10 mouse cellular contexts compared by ENCODE assay signal in genomic region chr2:92422388-92423135, GRCm38 (mm10). TPM values are rescaled to one million over a fixed set of nuclear protein-coding genes. Genes with fewer than 3 reads are reported as not detected.
DNase-seq lines count a peak whose midpoint lies in the region; ATAC-seq and TF ChIP-seq lines count a peak whose summit lies in the region.
"Had no signal": no experiment of that assay in that cellular context is flagged by ENCODE, and none has a peak within 500 bp of the region (broad histone marks: within the 10 kb centered on the region; RNA-seq: fewer than 3 reads in every experiment).

No protein-coding gene starts in this region.

- 83% methylated on average over 10 of the region's 10 CpGs for WGBS in hindbrain, embryonic 10.5 days
- 75% methylated on average over 10 of the region's 10 CpGs for WGBS in hindbrain, embryonic 12.5 days
- WGBS in thymus, adult 2 months = 26% methylated on average over 10 of the region's 10 CpGs
- 69% methylated on average over 10 of the region's 10 CpGs for WGBS in stomach, postnatal 0 days

- H3K4me3 ChIP-seq in hindbrain, embryonic 10.5 days = no peak overlapping the region
- H3K4me3 ChIP-seq in hindbrain, embryonic 12.5 days = no peak overlapping the region
- H3K4me3 ChIP-seq in thymus, adult 2 months (ENCODE audit: control insufficient read depth, insufficient read depth, low read length) = no peak overlapping the region
- no peak overlapping the region for H3K4me3 ChIP-seq in stomach, postnatal 0 days (ENCODE audit: low read depth, low read length)
- H3K4me3 ChIP-seq: forebrain, embryonic 15.5 days had no signal

- H3K36me3 ChIP-seq in hindbrain, embryonic 10.5 days = peaks cover 87% of the 10 kb centered on the region
- peaks cover 74% of the 10 kb centered on the region for H3K36me3 ChIP-seq in hindbrain, embryonic 12.5 days
- peaks cover 23% of the 10 kb centered on the region for H3K36me3 ChIP-seq in thymus, adult 2 months (ENCODE audit: control insufficient read depth, insufficient read depth, low read length)
- H3K36me3 ChIP-seq in stomach, postnatal 0 days (ENCODE audit: control insufficient read depth, insufficient read depth, low read length) = peaks cover 30% of the 10 kb centered on the region

- no peak for DNase-seq in hindbrain, embryonic 10.5 days (ENCODE audit: low spot score)
- peak; percentile 8 for DNase-seq in thymus, adult 2 months
- DNase-seq in thymus, postnatal 14 days = no peak
- DNase-seq in cerebellum, postnatal 25 days = peak; percentile 61 to 70
- DNase-seq in stomach, postnatal 0 days (ENCODE audit: low spot score) = no peak
- no peak for DNase-seq in gastrocnemius, postnatal 10 days
- no peak for DNase-seq in left cerebral cortex, postnatal 4 days
- DNase-seq: right cerebral cortex, postnatal 25 days had no signal

- no peak for TF ChIP-seq EP300 in stomach, postnatal 0 days (optimal IDR thresholded peaks at IDR 0.05)

- no peak for TF ChIP-seq POLR2A in thymus, adult 2 months (IDR thresholded peaks at IDR 0.05; ENCODE audit: control insufficient read depth, extremely low read depth, insufficient read depth, low read length, poor library complexity)

- no peak overlapping the region for H3K4me2 ChIP-seq in hindbrain, embryonic 12.5 days (replicated peaks)
- H3K4me2 ChIP-seq in stomach, postnatal 0 days (replicated peaks; ENCODE audit: low read depth) = no peak overlapping the region
- H3K4me2 ChIP-seq: forebrain, embryonic 15.5 days had no signal

- no peak for TF ChIP-seq CTCF in thymus, adult 2 months (IDR thresholded peaks at IDR 0.05; ENCODE audit: borderline replicate concordance, control insufficient read depth, extremely low read depth, insufficient read depth, low read length, poor library complexity)
- peak; percentile 54 for TF ChIP-seq CTCF in stomach, postnatal 0 days (IDR thresholded peaks at IDR 0.05; ENCODE audit: low read depth)

- peaks cover 51% of the 10 kb centered on the region for H3K4me1 ChIP-seq in hindbrain, embryonic 10.5 days (replicated peaks)
- H3K4me1 ChIP-seq in hindbrain, embryonic 12.5 days = peaks cover 40% of the 10 kb centered on the region
- H3K4me1 ChIP-seq in thymus, adult 2 months (replicated peaks; ENCODE audit: control insufficient read depth, insufficient read depth, low read length) = peaks cover 14% of the 10 kb centered on the region
- peaks cover 25% of the 10 kb centered on the region for H3K4me1 ChIP-seq in stomach, postnatal 0 days (replicated peaks; ENCODE audit: control insufficient read depth, insufficient read depth)

- H3K9me3 ChIP-seq in hindbrain, embryonic 10.5 days = no peaks in the 10 kb centered on the region
- no peaks in the 10 kb centered on the region for H3K9me3 ChIP-seq in hindbrain, embryonic 12.5 days (replicated peaks)
- H3K9me3 ChIP-seq in stomach, postnatal 0 days (ENCODE audit: control insufficient read depth, low read length) = no peaks in the 10 kb centered on the region
- H3K9me3 ChIP-seq: forebrain, embryonic 15.5 days had no signal

- no peak overlapping the region for H3K9ac ChIP-seq in hindbrain, embryonic 12.5 days
- no peak overlapping the region for H3K9ac ChIP-seq in stomach, postnatal 0 days (ENCODE audit: low read length)
- H3K9ac ChIP-seq: forebrain, embryonic 15.5 days had no signal

- intact Hi-C loops in left cerebral cortex, postnatal 4 days (cut with DNase I) = no loop called here

- ATAC-seq in hindbrain, embryonic 12.5 days (ENCODE audit: low FRiP score) = no peak
- ATAC-seq in stomach, postnatal 0 days (ENCODE audit: low FRiP score, low TSS enrichment) = no peak
- ATAC-seq: forebrain, embryonic 15.5 days had no signal

- no peaks in the 10 kb centered on the region for H3K27me3 ChIP-seq in hindbrain, embryonic 10.5 days (ENCODE audit: insufficient read depth, poor library complexity, severe bottlenecking)
- H3K27me3 ChIP-seq in hindbrain, embryonic 12.5 days = no peaks in the 10 kb centered on the region
- H3K27me3 ChIP-seq in thymus, adult 2 months (ENCODE audit: control insufficient read depth, insufficient read depth, low read length) = no peaks in the 10 kb centered on the region
- no peaks in the 10 kb centered on the region for H3K27me3 ChIP-seq in stomach, postnatal 0 days (ENCODE audit: control insufficient read depth, insufficient read depth, low read length)
- H3K27me3 ChIP-seq: forebrain, embryonic 15.5 days had no signal

- peak overlapping the region; percentile 88; the same call in 1 of the 2 replicates for H3K27ac ChIP-seq in hindbrain, embryonic 10.5 days
- H3K27ac ChIP-seq in hindbrain, embryonic 12.5 days = no peak overlapping the region
- H3K27ac ChIP-seq in thymus, adult 2 months (ENCODE audit: control insufficient read depth, insufficient read depth, low read length) = peak overlapping the region; percentile 33; the same call in 1 of the 2 replicates
- H3K27ac ChIP-seq in stomach, postnatal 0 days (replicated peaks) = peak overlapping the region; percentile 93; the same call in 1 of the 2 replicates

RNA-seq across cellular contexts. Expression of gene Cry2, which starts 11.3 kb away (rescaled TPM):
- 26.0 and 31.7 TPM in 2 replicates for polyA plus RNA-seq in hindbrain, embryonic 10.5 days (2016; fragmentation: Nextera tagmentation; extraction: Ambion mirVana)
- polyA plus RNA-seq in hindbrain, embryonic 12.5 days (2016; fragmentation: Nextera tagmentation; extraction: Ambion mirVana) = 38.1 and 39.9 TPM in 2 replicates
- 16.2 and 19.6 TPM in 2 replicates for polyA plus RNA-seq in thymus, adult 2 months (2012; rRNA removed)
- 14.8 and 17.3 TPM in 2 replicates for polyA plus RNA-seq in stomach, postnatal 0 days (2015; fragmentation: Nextera tagmentation; extraction: Ambion mirVana)
- total RNA-seq in gastrocnemius, postnatal 10 days (2021) = 10 to 100 TPM; 35.7 to 42.7 TPM
- 10 to 100 TPM; 74.6 to 75.8 TPM for total RNA-seq in left cerebral cortex, postnatal 4 days (2021)

RNA-seq across cellular contexts. Expression of gene Mapk8ip1, which starts 21.5 kb away (rescaled TPM):
- 55.0 and 75.5 TPM in 2 replicates for polyA plus RNA-seq in hindbrain, embryonic 10.5 days (2016; fragmentation: Nextera tagmentation; extraction: Ambion mirVana)
- 112 and 115 TPM in 2 replicates for polyA plus RNA-seq in hindbrain, embryonic 12.5 days (2016; fragmentation: Nextera tagmentation; extraction: Ambion mirVana)
- polyA plus RNA-seq in thymus, adult 2 months (2012; rRNA removed) = 10.6 and 11.4 TPM in 2 replicates
- 10.3 and 12.5 TPM in 2 replicates for polyA plus RNA-seq in stomach, postnatal 0 days (2015; fragmentation: Nextera tagmentation; extraction: Ambion mirVana)
- total RNA-seq in gastrocnemius, postnatal 10 days (2021) = 10 to 100 TPM; 24.1 to 27.2 TPM
- 100 to 1,000 TPM; 306 to 339 TPM for total RNA-seq in left cerebral cortex, postnatal 4 days (2021)

RNA-seq across cellular contexts. Expression of gene Slc35c1, which starts 37.8 kb away (rescaled TPM):
- polyA plus RNA-seq in hindbrain, embryonic 10.5 days (2016; fragmentation: Nextera tagmentation; extraction: Ambion mirVana) = 13.8 and 14.0 TPM in 2 replicates
- 11.9 and 12.5 TPM in 2 replicates for polyA plus RNA-seq in hindbrain, embryonic 12.5 days (2016; fragmentation: Nextera tagmentation; extraction: Ambion mirVana)
- polyA plus RNA-seq in thymus, adult 2 months (2012; rRNA removed) = 144 and 156 TPM in 2 replicates
- 35.8 and 41.7 TPM in 2 replicates for polyA plus RNA-seq in stomach, postnatal 0 days (2015; fragmentation: Nextera tagmentation; extraction: Ambion mirVana)
- 1 to 10 TPM; 5.9 to 6.7 TPM for total RNA-seq in gastrocnemius, postnatal 10 days (2021)
- 10 to 100 TPM; 18.0 to 18.1 TPM for total RNA-seq in left cerebral cortex, postnatal 4 days (2021)

RNA-seq across cellular contexts. Expression of gene 1700029I15Rik, which starts 40.2 kb away (rescaled TPM):
- 3.3 and 4.3 TPM in 2 replicates for polyA plus RNA-seq in hindbrain, embryonic 10.5 days (2016; fragmentation: Nextera tagmentation; extraction: Ambion mirVana)
- 7.6 and 8.1 TPM in 2 replicates for polyA plus RNA-seq in hindbrain, embryonic 12.5 days (2016; fragmentation: Nextera tagmentation; extraction: Ambion mirVana)
- polyA plus RNA-seq in thymus, adult 2 months (2012; rRNA removed) = 6.4 and 9.0 TPM in 2 replicates
- polyA plus RNA-seq in stomach, postnatal 0 days (2015; fragmentation: Nextera tagmentation; extraction: Ambion mirVana) = 1.7 and 2.3 TPM in 2 replicates
- 1 to 10 TPM in 1 of 2 experiments, under 1 TPM in 1; 0.80 to 1.9 TPM for total RNA-seq in gastrocnemius, postnatal 10 days (2021)
- total RNA-seq in left cerebral cortex, postnatal 4 days (2021) = 1 to 10 TPM; 2.8 to 3.2 TPM

RNA-seq across cellular contexts. Expression of gene Large2, which starts 47.9 kb away (rescaled TPM):
- 7.8 and 12.5 TPM in 2 replicates for polyA plus RNA-seq in hindbrain, embryonic 10.5 days (2016; fragmentation: Nextera tagmentation; extraction: Ambion mirVana)
- polyA plus RNA-seq in hindbrain, embryonic 12.5 days (2016; fragmentation: Nextera tagmentation; extraction: Ambion mirVana) = 5.4 and 7.0 TPM in 2 replicates
- 10.4 and 13.9 TPM in 2 replicates for polyA plus RNA-seq in thymus, adult 2 months (2012; rRNA removed)
- polyA plus RNA-seq in stomach, postnatal 0 days (2015; fragmentation: Nextera tagmentation; extraction: Ambion mirVana) = 8.7 and 9.4 TPM in 2 replicates
- under 1 TPM; 0.40 to 0.70 TPM for total RNA-seq in gastrocnemius, postnatal 10 days (2021)
- total RNA-seq in left cerebral cortex, postnatal 4 days (2021) = under 1 TPM; 0.60 to 0.72 TPM

Comparison
In these comparisons a context has a peak if more than half of its experiments do, and no peak if none do; other contexts are left out.
1. DNase-seq: peak in thymus, adult 2 months (single experiment) and cerebellum, postnatal 25 days (2 of 2); none in hindbrain, embryonic 10.5 days (single experiment), thymus, postnatal 14 days (single experiment), stomach, postnatal 0 days (single experiment), gastrocnemius, postnatal 10 days (single experiment) and left cerebral cortex, postnatal 4 days (single experiment).